Mouse (Mus musculus) T-helper 2 cell (primary cell): ENCODE results near the gene Jmjd8.

Source experiments
- in situ Hi-C: fragments of 300-600 bp; cut with MboI, MseI; formaldehyde crosslinking; loops from one replicate; pipeline ENCODE4 v1.15.1; 2025; ENCODE audit warnings: high pct_unique_total_duplicates

Jmjd8 gene

DNA sequence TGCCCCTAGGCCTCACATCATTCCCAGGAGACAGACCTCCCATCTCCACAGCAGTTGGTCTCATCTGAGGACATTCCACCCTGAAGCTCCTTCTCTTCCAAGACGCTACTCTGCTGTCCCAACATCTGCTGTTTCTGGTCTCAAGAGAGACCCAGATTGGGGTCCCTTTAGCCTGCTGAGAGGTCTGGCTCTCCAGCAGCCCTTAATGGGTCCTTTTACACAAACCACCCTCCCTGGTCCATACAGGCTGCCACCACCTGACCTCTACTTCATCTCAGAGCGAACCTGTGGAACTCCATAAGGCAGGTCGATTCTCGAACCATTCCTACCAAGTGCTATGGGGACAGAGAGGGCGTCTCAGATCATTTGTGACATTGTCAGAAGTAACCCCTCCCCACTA is 20.6 kb upstream of the Jmjd8 start:
- in situ Hi-C loops: no loop called here

DNA sequence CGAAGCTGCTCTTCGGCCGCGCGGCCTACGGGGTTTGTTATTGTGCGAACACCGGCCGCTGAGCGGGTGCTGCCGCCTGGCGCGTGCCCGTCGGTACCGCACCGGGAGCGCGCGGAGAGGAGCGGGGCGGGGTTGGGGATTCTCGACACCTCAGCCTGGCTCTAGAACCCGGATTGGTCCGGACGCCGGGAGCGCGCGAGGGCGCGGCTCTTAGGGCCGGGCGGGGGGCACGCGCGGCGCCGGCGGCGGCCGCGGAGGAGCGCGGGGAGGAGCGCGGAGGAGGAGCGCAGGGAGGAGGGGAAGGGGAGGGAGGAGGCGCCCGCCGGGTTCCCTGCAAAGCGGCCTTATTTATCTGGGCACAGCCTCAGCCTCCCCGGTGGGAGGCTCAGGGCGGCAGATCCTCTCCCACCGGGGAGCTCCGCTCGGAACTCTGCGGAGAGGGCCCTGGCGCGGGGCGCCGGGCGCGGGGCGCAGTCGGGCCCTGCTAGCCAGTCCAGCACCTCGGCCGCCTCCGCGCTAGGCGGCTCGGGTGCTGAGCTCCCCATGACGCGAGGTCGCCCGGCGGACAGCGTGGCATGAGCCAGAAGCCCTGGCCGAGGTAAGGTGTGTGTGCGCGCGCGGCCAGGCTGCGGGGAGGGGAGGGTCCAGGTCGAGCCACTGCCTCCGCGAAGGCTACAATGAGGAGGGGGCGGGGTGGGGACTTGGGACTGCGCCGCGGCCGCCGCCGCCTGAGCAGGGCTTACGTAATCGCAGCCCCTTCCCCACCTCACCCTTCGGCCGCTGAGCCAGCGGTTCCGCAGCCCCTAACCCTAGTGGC is 19.7 kb upstream of the Jmjd8 start, which contains the start of gene Fbxl16:
Fbxl16 (plus strand) TSS at position 297 of the 817 bp plus-strand sequence.
- in situ Hi-C loops: no loop called here

DNA sequence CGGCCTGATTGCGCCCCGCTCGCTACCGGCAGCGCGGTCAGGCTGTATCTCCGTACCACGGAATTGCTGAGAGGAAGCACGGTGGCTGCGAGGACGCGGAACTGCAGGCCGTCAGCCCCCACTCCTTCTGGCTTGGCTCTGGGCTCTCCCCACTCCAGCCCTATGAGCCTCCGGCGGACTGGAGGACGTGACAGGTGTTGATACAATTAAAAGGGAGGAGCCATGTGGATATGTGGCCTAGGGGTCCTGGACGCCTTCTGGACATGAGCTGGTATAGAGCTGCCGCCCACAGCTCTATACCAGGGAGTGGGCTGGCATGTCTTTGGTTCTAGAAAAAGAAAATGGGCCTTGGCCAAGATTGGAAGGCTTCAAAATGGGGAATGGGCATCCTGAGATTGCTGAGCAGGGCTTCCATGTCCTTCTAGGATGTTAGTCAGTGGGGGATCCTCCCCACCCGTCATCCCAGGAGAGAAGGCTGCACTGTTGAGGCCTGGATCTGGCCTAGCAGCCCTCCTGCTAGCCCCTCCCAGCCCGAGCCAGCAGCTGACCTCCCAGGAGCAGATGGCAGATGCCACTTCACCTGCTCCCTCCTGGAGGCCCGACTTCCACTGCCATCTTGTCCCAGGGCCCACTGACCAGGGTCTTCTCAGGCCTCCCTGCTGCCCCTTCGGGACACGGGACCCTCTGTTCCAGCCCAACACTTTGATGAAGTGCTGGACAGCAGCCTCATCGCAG is 18.9 kb upstream of the Jmjd8 start:
- in situ Hi-C loops: no loop called here

DNA sequence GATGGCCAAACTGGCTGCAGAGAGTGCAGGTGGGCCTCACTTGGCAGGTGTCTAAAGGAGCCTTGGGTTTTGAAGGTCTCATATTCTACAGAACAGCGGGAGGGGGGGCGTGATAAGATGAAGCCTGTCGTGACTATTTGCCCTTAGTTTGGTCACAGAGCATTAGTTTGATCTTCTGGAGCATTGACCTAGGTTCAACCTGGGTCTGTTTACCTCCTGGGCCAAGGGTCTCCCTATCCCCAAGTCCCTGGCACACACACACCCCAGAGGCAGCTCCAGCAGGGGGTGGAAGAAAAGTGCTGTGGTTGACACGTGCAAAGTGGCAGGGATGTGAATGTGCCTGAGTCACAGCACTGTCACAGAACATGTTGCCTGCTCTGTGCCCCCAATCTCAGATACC is 17.8 kb upstream of the Jmjd8 start:
- in situ Hi-C loops: no loop called here

DNA sequence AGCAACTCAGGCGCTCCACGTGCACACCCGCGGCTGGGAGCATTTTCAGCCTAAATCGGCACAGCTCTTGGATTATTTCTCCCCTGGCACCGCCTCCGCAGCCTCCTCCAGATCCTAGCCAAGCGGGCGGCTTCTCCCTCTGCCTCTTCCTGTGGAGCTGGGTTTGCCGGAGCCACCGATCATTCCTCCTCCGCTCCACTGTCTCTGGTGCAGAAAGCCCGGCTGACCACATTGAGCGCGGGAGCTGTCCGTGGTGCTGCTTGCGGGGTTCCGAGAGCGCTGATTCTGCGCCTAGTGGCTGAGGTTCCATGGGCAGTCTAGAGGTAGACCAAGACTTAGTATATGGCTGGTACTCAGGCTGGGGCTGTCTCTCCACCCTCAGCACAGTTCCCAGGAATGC is 15.2 kb upstream of the Jmjd8 start:
- in situ Hi-C loops: no loop called here

DNA sequence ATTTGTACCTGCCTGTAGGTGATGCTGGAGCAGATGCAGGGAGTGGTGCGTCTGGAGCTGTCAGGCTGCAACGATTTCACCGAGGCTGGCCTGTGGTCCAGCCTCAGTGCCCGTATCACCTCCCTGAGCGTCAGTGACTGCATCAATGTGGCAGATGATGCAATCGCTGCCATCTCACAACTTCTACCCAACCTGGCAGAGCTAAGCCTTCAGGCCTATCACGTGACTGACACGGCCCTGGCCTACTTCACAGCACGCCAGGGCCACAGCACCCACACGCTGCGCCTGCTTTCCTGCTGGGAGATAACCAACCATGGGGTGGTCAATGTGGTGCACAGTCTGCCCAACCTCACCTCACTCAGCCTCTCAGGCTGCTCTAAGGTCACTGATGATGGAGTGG is 11.0 kb upstream of the Jmjd8 start:
- in situ Hi-C loops: no loop called here

DNA sequence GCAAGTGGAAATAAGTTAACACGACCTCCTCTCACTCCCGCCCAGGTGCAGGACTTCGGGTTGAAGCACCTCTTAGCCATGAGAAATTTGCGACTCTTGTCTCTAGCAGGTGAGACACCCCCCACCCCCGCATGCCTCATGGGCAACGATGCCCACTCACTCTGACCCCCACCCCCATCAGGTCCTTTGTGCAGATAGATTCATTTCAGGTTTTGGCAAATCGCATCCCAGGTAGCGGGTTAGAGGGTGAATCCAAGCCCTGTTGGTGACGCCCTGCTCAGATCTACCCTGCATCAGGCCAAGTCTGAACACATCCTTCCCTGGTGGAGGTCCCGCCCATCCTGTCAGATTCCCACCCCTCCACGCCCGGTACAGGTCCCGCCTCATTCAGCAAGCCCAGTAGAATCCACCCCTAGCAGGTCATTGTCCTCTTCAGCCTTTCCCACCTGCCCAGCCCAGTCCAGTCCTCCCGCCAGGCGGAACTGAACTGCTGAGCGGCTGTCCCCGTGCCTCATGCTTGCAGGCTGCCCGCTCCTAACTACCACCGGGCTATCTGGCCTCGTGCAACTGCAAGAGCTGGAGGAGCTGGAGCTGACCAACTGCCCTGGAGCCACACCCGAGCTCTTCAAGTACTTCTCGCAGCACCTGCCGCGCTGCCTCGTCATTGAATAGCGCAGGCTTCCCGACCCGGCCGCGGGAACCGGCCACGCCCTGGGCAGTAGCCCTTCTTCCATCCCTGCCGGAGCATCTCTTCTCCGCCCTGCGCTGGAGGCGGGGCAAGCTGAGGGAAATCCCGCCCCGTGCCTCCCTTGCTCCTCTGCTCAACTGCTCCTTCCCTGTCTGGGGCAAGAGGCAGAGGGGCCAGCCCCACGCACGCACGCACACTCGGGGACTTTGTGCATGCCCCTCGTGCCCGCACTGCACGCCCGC is 9.6 kb upstream of the Jmjd8 start:
- in situ Hi-C loops: no loop called here

DNA sequence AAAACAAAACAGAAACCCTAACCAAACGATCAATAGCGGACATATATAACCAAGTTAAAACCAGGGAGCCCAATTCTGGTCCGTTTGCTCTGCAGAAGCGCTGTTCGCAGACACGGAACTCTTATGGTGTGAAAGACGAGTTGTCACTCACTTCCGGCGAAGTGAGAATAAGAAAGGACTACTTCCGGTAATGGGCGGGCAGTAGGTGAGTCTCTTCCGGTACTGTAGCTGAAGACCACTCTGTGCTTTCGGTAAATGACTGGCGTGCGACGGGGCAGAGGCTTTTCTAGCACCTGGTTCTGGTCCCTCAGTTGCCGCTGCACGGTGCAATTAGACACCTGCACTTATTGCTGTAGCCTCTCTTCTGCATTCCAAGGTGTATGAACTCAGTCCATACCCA is 5.2 kb upstream of the Jmjd8 start, which contains the start of gene Wdr24:
Wdr24 (plus strand) TSS at position 176 of the 400 bp plus-strand sequence.
- in situ Hi-C loops: no loop called here

DNA sequence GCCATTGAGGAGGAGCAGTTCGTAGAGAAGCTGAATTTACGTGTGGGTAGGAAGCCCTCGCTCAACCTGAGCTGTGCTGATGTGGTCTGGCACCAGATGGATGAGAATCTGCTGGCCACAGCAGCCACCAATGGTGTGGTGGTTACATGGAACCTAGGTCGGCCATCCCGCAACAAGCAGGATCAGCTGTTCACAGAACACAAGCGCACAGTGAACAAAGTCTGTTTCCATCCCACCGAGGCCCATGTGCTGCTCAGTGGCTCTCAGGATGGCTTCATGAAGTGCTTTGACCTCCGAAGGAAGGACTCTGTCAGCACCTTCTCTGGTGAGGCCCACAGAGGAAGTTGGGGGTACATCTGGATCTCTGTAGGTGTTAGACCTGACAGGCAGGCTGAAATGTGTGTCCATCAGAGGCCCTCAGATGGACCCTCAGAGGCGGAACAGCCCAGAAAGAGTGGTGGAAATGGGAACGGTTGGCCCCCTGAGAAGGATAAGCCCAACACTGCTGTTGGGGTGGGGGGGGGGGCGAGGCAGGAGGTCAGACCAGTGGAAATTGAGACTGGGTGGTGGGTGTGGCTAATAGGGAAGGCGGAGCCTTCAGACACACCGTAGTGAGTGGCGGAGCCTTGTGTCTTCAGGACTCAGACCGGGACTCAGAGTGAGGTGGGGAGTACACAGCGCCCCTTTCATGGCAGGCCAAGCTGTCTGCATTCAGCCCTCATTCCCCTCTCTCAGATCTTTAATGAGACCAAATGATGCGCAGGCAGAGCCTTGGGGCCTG is 4.1 kb upstream of the Jmjd8 start:
- in situ Hi-C loops: loop anchor here (25.0 kb wide), 1 partner anchor 2013 kb away; the partner anchor contains the start of gene Snrpc

DNA sequence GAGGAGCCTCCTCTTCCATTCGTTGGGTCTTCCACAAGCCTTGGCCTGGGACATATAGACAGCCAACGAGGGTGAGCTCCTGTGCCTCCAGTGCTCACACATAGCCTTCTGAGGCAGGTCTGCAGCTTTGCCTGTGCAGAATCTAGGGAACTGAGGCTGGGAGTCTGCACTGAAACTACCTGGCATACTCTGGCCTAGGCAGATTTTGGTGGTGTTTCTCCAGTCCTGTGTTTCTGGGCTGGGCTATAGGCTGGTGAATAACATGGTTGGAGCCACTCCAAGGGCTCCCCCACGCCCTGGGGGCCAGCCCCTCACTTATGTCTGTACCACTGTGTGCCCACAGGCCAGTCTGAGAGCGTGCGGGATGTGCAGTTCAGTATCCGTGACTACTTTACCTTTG is 3.4 kb upstream of the Jmjd8 start:
- in situ Hi-C loops: loop anchor here (25.0 kb wide), 1 partner anchor 2012 kb away; the partner anchor contains the start of gene Snrpc

DNA sequence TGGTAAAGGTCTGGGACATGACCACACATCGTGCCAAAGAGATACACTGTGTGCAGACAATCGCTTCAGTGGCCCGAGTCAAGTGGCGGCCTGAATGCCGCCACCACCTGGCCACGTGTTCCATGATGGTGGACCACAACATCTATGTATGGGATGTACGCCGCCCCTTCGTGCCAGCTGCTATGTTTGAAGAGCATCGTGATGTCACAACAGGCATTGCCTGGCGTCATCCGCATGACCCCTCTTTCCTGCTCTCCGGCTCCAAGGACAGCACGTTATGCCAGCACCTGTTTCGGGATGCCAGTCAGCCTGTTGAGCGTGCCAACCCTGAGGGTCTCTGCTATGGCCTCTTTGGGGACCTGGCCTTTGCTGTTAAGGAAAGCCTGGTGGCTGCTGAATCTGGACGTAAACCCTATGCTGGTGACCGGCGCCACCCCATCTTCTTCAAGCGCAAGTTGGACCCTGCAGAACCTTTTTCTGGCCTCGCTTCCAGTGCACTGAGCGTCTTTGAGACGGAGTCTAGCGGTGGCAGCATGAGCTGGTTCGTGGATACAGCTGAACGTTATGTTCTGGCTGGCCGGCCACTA is 2.6 kb upstream of the Jmjd8 start:
- in situ Hi-C loops: loop anchor here (25.0 kb wide), 1 partner anchor 2011 kb away; the partner anchor contains the start of gene Snrpc

DNA sequence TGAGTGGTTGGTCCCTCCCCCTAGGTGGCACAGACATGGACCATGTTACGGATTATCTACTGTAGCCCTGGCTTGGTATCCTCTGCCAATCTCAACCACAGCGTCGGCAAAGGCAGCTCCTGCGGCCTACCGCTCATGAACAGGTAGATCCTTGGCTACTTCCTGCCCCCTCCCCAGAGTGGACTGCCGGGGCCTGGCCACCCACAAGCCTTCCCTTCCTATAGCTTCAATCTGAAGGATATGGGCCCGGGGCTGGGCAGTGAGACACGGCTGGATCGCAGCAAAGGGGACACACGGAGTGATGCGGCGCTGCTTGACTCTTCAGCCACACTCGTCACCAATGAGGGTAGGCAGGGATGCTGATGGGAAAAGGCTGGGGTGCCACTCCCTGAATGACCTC is 1.7 kb upstream of the Jmjd8 start:
- in situ Hi-C loops: loop anchor here (25.0 kb wide), 1 partner anchor 2010 kb away; the partner anchor contains the start of gene Snrpc

DNA sequence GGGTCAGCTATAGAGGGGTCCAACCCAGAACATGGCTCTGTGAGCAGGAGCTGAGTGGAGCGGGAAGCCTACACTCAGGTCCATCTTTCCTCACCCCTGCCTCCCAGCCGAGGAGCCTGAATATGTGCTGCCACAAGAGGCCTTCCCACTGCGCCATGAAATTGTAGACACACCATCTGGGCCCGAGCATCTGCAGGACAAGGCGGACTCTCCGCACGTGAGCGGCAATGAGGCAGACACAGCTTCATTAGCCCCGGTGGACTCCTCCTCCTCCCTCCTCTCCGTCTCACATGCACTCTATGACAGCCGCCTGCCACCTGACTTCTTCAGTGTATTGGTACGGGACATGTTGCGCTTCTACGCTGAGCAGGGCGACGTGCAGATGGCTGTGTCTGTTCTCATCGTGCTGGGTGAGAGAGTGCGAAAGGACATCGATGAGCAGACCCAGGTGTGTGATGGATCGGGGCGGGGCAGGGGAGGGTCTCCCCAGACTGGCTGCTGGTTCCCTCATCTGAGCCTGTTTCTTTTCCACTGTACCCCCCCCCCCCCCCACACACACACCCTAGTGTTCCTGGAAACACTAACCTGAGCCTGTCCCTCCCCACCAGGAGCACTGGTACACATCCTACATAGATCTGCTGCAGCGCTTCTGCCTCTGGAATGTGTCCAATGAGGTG is 983 bp upstream of the Jmjd8 start:
- in situ Hi-C loops: loop anchor here (25.0 kb wide), 1 partner anchor 2010 kb away; the partner anchor contains the start of gene Snrpc

DNA sequence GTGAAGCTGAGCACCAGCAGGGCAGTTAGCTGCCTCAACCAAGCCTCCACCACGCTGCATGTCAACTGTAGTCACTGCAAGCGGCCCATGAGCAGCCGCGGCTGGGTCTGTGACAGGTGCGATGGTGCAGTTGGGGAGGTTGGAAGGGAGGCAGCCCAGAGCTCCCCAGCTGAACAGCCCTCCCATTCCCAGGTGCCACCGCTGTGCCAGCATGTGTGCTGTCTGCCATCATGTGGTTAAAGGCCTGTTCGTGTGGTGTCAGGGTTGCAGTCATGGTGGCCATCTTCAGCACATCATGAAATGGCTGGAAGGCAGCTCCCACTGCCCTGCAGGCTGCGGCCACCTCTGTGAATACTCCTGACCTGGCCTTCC is 458 bp upstream of the Jmjd8 start:
- in situ Hi-C loops: loop anchor here (25.0 kb wide), 1 partner anchor 2009 kb away; the partner anchor contains the start of gene Snrpc

DNA sequence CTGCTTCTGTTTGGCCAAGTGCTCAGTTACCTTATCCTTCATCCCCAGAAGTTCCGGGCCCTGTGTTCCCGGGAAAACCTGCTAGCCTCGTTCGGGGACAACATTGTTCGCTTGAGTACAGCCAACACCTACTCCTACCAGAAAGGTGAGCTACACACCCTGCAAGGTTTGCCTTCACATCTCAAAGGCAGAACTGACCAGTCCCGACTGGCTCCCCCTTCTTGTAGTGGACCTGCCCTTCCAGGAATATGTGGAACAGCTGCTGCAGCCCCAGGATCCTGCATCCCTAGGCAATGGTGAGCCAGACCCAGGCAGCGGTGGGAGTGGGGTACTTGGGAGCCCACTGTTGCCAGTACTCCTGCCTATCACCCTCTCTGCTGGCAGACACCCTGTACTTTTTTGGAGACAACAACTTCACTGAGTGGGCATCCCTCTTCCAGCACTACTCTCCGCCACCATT is 921 bp downstream of the Jmjd8 start:
- in situ Hi-C loops: loop anchor here (5.0 to 25.0 kb wide), 3 partner anchors 43 to 2008 kb away; partner anchors contain the start of gene Snrpc

DNA sequence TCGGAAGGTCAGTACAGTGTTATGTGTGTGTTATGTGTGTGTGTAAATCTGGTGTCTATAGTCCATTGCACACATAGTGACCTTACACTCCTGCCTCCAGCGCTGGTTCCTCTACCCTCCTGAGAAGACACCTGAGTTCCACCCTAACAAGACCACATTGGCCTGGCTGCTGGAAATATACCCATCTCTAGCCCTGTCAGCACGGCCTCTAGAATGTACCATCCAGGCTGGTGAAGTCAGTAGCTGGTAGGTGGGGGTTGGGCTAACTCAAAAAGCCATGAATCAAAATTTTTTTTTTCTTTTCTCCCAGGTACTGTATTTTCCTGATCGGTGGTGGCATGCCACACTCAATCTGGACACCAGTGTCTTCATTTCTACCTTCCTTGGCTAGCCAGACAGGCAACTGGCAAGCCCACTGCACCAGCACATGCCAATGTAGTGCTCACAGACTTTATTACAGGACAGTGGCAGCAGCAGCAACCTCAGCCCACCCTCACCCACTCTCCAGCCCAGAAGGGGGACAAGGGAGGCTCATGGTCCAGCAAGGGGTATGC is 1.6 kb downstream of the Jmjd8 start:
- in situ Hi-C loops: loop anchor here (5.0 to 25.0 kb wide), 3 partner anchors 42 to 2007 kb away; partner anchors contain the start of gene Snrpc

DNA sequence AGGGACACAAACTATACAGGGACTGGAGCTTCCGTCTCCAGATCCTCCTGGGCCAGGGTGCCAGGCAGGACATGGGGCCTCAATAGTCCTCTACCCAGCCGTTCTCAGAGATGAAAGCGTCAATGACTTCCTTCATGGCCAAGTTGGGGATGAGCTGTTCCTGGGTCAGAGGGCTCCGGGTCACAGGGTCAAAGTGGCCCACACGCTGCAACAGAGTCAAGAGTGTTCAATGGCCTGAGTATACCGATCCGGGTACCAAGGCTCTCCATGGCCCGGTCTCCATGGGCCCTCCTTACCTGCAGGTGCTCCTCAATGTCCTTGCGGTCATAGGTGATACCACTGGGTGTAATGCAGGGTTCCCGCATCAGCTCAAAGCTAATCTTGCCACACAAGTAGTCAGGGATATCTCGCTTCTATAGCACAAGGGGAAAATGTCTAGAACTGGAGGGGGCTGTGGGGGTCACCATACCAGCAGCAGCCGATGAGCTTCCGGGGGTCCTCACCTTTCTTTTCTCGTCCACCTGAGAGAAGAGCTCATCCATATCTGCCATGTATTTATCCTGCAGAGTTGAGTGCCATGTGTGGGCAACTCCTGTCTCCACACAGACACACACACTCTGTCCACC is 2.3 kb downstream of the Jmjd8 start:
- in situ Hi-C loops: loop anchor here (5.0 to 25.0 kb wide), 3 partner anchors 41 to 2006 kb away; partner anchors contain the start of gene Snrpc
